Mouse (Mus musculus): ENCODE results near the gene Rbm7.

DNA sequence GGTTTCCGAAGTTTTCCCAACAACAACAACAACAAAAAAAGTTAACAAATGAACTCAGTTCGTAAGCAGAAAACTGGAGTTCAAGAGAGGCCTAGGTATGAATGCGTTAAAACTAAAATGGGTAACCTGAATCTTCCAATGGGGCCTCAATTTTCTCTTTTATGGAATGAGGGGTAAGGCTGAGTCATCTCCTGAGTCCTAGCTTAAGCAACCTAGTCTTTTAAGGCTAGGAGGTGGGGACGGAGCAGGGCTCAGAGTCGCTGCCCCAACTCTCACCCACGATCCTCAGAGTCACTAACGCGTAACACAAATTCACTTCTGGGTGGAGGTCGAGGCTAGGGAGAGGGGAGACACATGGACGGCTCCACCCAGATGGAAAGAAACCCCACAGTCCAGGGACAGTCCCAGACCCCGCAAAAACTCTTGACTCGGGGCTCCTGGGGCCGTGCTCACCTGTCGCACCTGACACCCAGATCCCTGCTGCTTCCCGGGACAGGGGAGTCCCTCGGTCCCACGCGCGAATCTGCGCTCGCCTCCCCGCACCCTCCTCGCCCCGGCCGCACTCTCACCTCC lies 15.2 kb downstream of the Rbm7 start:
- no peak for TF ChIP-seq POLR2A (IDR thresholded peaks at IDR 0.05; ENCODE audit: extremely low read depth, insufficient read depth, low read length)
- TF ChIP-seq CTCF (IDR thresholded peaks at IDR 0.05; ENCODE audit: extremely low read depth, insufficient read depth, low read length): no peak
